Mouse (Mus musculus): Measurements from ENCODE around the gene Wdr11.
A peak's percentile ranks its signal among the peaks of the same experiment; 100 is the strongest.

Gene Wdr11

GRCm38 (mm10) chr7:129591371-129592131, at the start of gene Wdr11:
Wdr11 (plus strand) TSS chr7:129591863.
- DNase-seq (ENCODE audit: low read depth, low spot score), result peak; percentile 77

GRCm38 (mm10) chr7:129567541-129567940, 24.1 kb upstream of the Wdr11 start:
- DNase-seq (ENCODE audit: low read depth, low spot score), result no peak

GRCm38 (mm10) chr7:129568338-129568737, 23.3 kb upstream of the Wdr11 start:
- DNase-seq (ENCODE audit: low read depth, low spot score), result no peak

GRCm38 (mm10) chr7:129574471-129574870, 17.2 kb upstream of the Wdr11 start:
- DNase-seq (ENCODE audit: low read depth, low spot score), result no peak

- DNase-seq (ENCODE audit: low read depth, low spot score), result no peak
Observed at GRCm38 (mm10) chr7:129575110-129575784, 16.4 kb upstream of the Wdr11 start.

- no peak for DNase-seq (ENCODE audit: low read depth, low spot score)
Observed at GRCm38 (mm10) chr7:129592132-129592745, 576 bp downstream of the Wdr11 start.

- no peak for DNase-seq (ENCODE audit: low read depth, low spot score)
Observed at GRCm38 (mm10) chr7:129597186-129597585, 5.5 kb downstream of the Wdr11 start.

GRCm38 (mm10) chr7:129606291-129606690, 14.6 kb downstream of the Wdr11 start:
- DNase-seq (ENCODE audit: low read depth, low spot score), result no peak

- DNase-seq (ENCODE audit: low read depth, low spot score), result no peak
Observed at GRCm38 (mm10) chr7:129621141-129621540, 29.5 kb downstream of the Wdr11 start.

- DNase-seq (ENCODE audit: low read depth, low spot score), result no peak
Observed at GRCm38 (mm10) chr7:129630351-129630750, 38.7 kb downstream of the Wdr11 start.

- DNase-seq (ENCODE audit: low read depth, low spot score), result no peak
Observed at GRCm38 (mm10) chr7:129631453-129631852, 39.8 kb downstream of the Wdr11 start.

GRCm38 (mm10) chr7:129635898-129636640, 44.4 kb downstream of the Wdr11 start:
- no peak for DNase-seq (ENCODE audit: low read depth, low spot score)

GRCm38 (mm10) chr7:129636992-129637391, 45.3 kb downstream of the Wdr11 start:
- DNase-seq (ENCODE audit: low read depth, low spot score), result no peak

GRCm38 (mm10) chr7:129637906-129638475, 46.3 kb downstream of the Wdr11 start:
- no peak for DNase-seq (ENCODE audit: low read depth, low spot score)

- no peak for DNase-seq (ENCODE audit: low read depth, low spot score)
Observed at GRCm38 (mm10) chr7:129639006-129639405, 47.3 kb downstream of the Wdr11 start.

- DNase-seq (ENCODE audit: low read depth, low spot score), result no peak
Observed at GRCm38 (mm10) chr7:129639833-129640232, 48.2 kb downstream of the Wdr11 start.

- no peak for DNase-seq (ENCODE audit: low read depth, low spot score)
Observed at GRCm38 (mm10) chr7:129643290-129643689, 51.6 kb downstream of the Wdr11 start.

GRCm38 (mm10) chr7:129647798-129648197, 56.1 kb downstream of the Wdr11 start:
- no peak for DNase-seq (ENCODE audit: low read depth, low spot score)

- DNase-seq (ENCODE audit: low read depth, low spot score), result peak; percentile 62
Observed at GRCm38 (mm10) chr7:129648938-129649337, 57.3 kb downstream of the Wdr11 start.

- no peak for DNase-seq (ENCODE audit: low read depth, low spot score)
Observed at GRCm38 (mm10) chr7:129650717-129651116, 59.1 kb downstream of the Wdr11 start.

- no peak for DNase-seq (ENCODE audit: low read depth, low spot score)
Observed at GRCm38 (mm10) chr7:129651781-129652180, 60.1 kb downstream of the Wdr11 start.

Measured in CD4-positive helper T cell, adult 2 months (primary cell).